Mouse (Mus musculus) lung, postnatal 0 days (tissue): ENCODE results near the gene Rap2b. TPM values are rescaled to one million over a fixed set of nuclear protein-coding genes. Genes with fewer than 3 reads are reported as not detected.
A peak's percentile ranks its signal among the peaks of the same experiment; 100 is the strongest.

Experiments
- ATAC-seq: fragments of 200-750 bp; cut with Nextera tagmentation; 2 replicates; pipeline ENCODE4 v1.8.0; 2017; ENCODE audit warnings: moderate library complexity
- DNase-seq: peaks from one replicate; pipeline ENCODE4 v3.0.0-alpha.2; 2016; ENCODE audit warnings: low spot score
- H3K27ac ChIP-seq: fragments of 300-500 bp; sonication (generic); 2 replicates; pipeline ENCODE4 v1.5.1; 2014; ENCODE audit warnings: antibody characterized with exemption, mild to moderate bottlenecking, low read length, mixed read lengths
- H3K27me3 ChIP-seq: fragments of 300-500 bp; sonication (generic); replicated peaks from 2 replicates; pipeline ENCODE4 v1.6.1; 2014; ENCODE audit warnings: low read length, mixed read lengths; ENCODE audit not compliant: insufficient read depth
- H3K36me3 ChIP-seq: fragments of 300-500 bp; sonication (generic); 2 replicates; pipeline ENCODE4 v1.6.1; 2014; ENCODE audit warnings: low read length, mixed read lengths; ENCODE audit not compliant: insufficient read depth
- H3K4me1 ChIP-seq: fragments of 300-500 bp; sonication (generic); 2 replicates; pipeline ENCODE4 v1.6.1; 2014; ENCODE audit warnings: antibody characterized with exemption, low read depth, low read length, mixed read lengths; ENCODE audit not compliant: insufficient read depth
- H3K4me2 ChIP-seq: fragments of 300-500 bp; sonication (generic); replicated peaks from 2 replicates; pipeline ENCODE4 v1.6.1; 2014; ENCODE audit warnings: low read depth, mild to moderate bottlenecking, low read length, moderate library complexity, mixed read lengths
- H3K4me3 ChIP-seq: fragments of 300-500 bp; sonication (generic); 2 replicates; pipeline ENCODE4 v1.5.1; 2014; ENCODE audit warnings: low read depth, low read length
- H3K9ac ChIP-seq: fragments of 300-500 bp; sonication (generic); replicated peaks from 2 replicates; pipeline ENCODE4 v1.6.1; 2014; ENCODE audit warnings: low read depth, mild to moderate bottlenecking
- H3K9me3 ChIP-seq: fragments of 300-500 bp; sonication (generic); 2 replicates; pipeline ENCODE4 v1.6.1; 2016; ENCODE audit warnings: low read length, mixed read lengths
- CTCF ChIP-seq: IDR thresholded peaks from 2 replicates; pipeline ENCODE4 v1.5.1; 2016; ENCODE audit warnings: antibody characterized with exemption, mild to moderate bottlenecking
- EP300 ChIP-seq: IDR thresholded peaks from 2 replicates; pipeline ENCODE4 v1.6.1; 2016; ENCODE audit warnings: antibody characterized with exemption, mild to moderate bottlenecking, control low read depth
- WGBS: fragments of 180-500 bp; shearing (Covaris S2); extraction: QIAGEN DNeasy Blood & Tissue Kit; methylation state at CpG from one replicate; pipeline ENCODE4 v1.1.7; 2014; 5-methylcytosine and 5-hydroxymethylcytosine counted together
- polyA plus RNA-seq: library from polyadenylated mRNA; unstranded; fragments of >200 nt; fragmentation: Nextera tagmentation; extraction: Ambion mirVana; gene quantifications from 2 replicates; pipeline ENCODE4 v1.2.1, GENCODE M21; 2015

The Rap2b gene
- polyA plus RNA-seq, 1 experiment from 2014 or later = 6.8 TPM

DNA sequence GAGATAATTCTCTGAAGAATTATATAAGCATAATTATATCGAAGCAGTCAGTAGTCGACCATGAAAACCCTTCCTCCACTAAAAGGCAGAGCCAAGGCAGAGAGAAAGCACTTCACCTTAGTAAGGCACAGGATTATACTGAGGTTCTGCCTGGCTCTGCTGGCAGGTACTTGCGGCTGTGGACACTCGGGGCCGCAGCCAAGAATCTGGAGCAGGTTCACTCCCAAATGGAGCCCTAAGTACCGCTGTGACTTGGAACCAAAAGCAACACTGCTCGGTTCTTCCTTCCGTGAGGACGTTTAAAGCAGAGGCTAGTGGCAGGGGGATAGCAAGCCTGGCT, 1.4 kb downstream of the Rap2b start:
- ATAC-seq (no peak), DNase-seq (peak; percentile 54)
- H3K9ac ChIP-seq = peak overlapping the region; percentile 36
- 3% methylated on average over 9 of the region's 9 CpGs for WGBS
- 0 out of 2 replicates have a peak, but pooled peaks cover 2% of the 10 kb centered on the region for H3K4me1 ChIP-seq
- H3K27me3 ChIP-seq = no peaks in the 10 kb centered on the region
- no peak for TF ChIP-seq CTCF
- no peaks in the 10 kb centered on the region for H3K36me3 ChIP-seq
- no peaks in the 10 kb centered on the region for H3K9me3 ChIP-seq
- H3K27ac ChIP-seq = peak overlapping the region; percentile 82
- H3K4me3 ChIP-seq = peak overlapping the region; percentile 80
- H3K4me2 ChIP-seq = peak overlapping the region; percentile 75

- ATAC-seq (peak; percentile 90), DNase-seq (peak; percentile 99)
- TF ChIP-seq CTCF (no peak), EP300 (no peak; the same call in none of the 2 replicates)
- 0% methylated on average over 30 of the region's 30 CpGs for WGBS
- H3K4me3 ChIP-seq = peak overlapping the region; percentile 80
- H3K9ac ChIP-seq = peak overlapping the region; percentile 49
- peak overlapping the region; percentile 75 for H3K4me2 ChIP-seq
- H3K4me1 ChIP-seq = 0 out of 2 replicates have a peak, but pooled peaks cover 2% of the 10 kb centered on the region
- H3K36me3 ChIP-seq = no peaks in the 10 kb centered on the region
- H3K9me3 ChIP-seq = no peaks in the 10 kb centered on the region
- no peaks in the 10 kb centered on the region for H3K27me3 ChIP-seq
- H3K27ac ChIP-seq = peak overlapping the region; percentile 89
These were observed 1.9 kb downstream of the Rap2b start for GRCm38 (mm10) chr3:61363161-61363988.

DNA sequence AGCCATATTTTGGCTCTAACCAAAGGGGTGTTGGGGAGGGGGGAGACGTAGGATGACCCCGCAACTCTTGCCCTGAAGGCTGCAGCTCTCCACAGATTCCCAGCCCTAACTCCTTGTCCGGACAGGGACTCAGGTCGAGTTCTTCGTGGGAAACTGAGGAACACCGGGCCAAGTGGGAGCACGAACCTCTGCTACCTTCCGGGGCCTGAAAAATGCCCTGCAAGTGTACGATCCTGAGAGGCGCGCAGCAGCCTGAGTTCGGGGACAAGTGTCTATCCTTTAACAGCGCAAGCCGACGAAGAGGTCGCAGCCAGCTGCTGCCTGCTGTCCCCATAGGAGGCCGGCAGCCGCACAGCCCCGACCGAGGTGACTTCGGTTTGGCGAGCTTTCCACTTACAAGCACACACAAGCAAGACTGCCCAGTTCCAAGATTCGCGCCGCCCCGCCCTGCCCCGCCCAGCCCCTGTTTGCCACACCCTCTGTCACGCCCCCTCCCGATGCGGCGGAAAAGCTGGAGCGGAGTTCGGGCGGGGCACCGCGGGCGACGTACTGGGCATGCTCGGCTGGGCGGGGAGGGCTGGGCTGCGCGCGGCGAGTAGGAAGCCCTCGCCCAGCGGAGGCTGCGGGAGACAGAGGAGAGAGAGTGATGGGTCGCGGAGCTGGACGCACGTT, 2.7 kb downstream of the Rap2b start:
- under 1% methylated on average over 40 of the region's 51 CpGs for WGBS

GRCm38 (mm10) chr3:61364661-61364977, 3.2 kb downstream of the Rap2b start:
- TF ChIP-seq CTCF (no peak), EP300 (no peak)
- Histone ChIP-seq H3K9me3 (no peaks in the 10 kb centered on the region), H3K27me3 (no peaks in the 10 kb centered on the region), H3K4me3 (peak overlapping the region; percentile 80), H3K27ac (peak overlapping the region; percentile 60), H3K4me2 (peak overlapping the region; percentile 75), H3K4me1 (0 out of 2 replicates have a peak, but pooled peaks cover 2% of the 10 kb centered on the region), H3K36me3 (no peaks in the 10 kb centered on the region), H3K9ac (peak overlapping the region; percentile 59)
- DNase-seq (no peak), ATAC-seq (no peak; the same call in 1 of the 2 replicates)
- under 1% methylated on average over 26 of the region's 33 CpGs for WGBS

More for the DNA sequence above, 2.7 kb downstream of the Rap2b start:
- 0 out of 2 replicates have a peak, but pooled peaks cover 2% of the 10 kb centered on the region for H3K4me1 ChIP-seq
- DNase-seq (peak; percentile 96), ATAC-seq (peak; percentile 91)
- H3K27ac ChIP-seq = peak overlapping the region; percentile 89
- H3K9me3 ChIP-seq = no peaks in the 10 kb centered on the region
- H3K36me3 ChIP-seq = no peaks in the 10 kb centered on the region
- no peak for TF ChIP-seq EP300
- 0 out of 2 replicates have a peak, but pooled peaks have one; percentile 12 for TF ChIP-seq CTCF
- peak overlapping the region; percentile 80 for H3K4me3 ChIP-seq
- H3K4me2 ChIP-seq = peak overlapping the region; percentile 75
- no peaks in the 10 kb centered on the region for H3K27me3 ChIP-seq
- peak overlapping the region; percentile 59 for H3K9ac ChIP-seq

GRCm38 (mm10) chr3:61364978-61365778, 3.7 kb downstream of the Rap2b start:
- Histone ChIP-seq H3K4me1 (0 out of 2 replicates have a peak, but pooled peaks cover 2% of the 10 kb centered on the region), H3K9ac (peak overlapping the region; percentile 59), H3K9me3 (no peaks in the 10 kb centered on the region), H3K36me3 (no peaks in the 10 kb centered on the region), H3K27me3 (no peaks in the 10 kb centered on the region), H3K4me3 (peak overlapping the region; percentile 80), H3K27ac (peak overlapping the region; percentile 60), H3K4me2 (peak overlapping the region; percentile 75)
- no peak for ATAC-seq
- DNase-seq = peak; percentile 41
- TF ChIP-seq CTCF (peak; percentile 28), EP300 (no peak)
- WGBS = under 1% methylated on average over 65 of the region's 68 CpGs
